Mouse (Mus musculus) forebrain, embryonic 10.5 days (tissue): ENCODE data around the gene Dhx8. TPM values are rescaled to one million over a fixed set of nuclear protein-coding genes. Genes with fewer than 3 reads are reported as not detected.
A peak's percentile ranks its signal among the peaks of the same experiment; 100 is the strongest.

Experiments
- DNase-seq: peaks from one replicate; pipeline ENCODE4 v3.0.0-alpha.2; 2017; ENCODE audit warnings: low spot score; ENCODE audit errors: extremely low spot score
- H3K27ac ChIP-seq: fragments of 300-500 bp; sonication (generic); 2 replicates; pipeline ENCODE4 v1.5.1; 2016; ENCODE audit warnings: mild to moderate bottlenecking
- H3K27me3 ChIP-seq: fragments of 300-500 bp; sonication (generic); 2 replicates; pipeline ENCODE4 v1.6.1; 2016; ENCODE audit warnings: mild to moderate bottlenecking; ENCODE audit not compliant: poor library complexity, severe bottlenecking
- H3K36me3 ChIP-seq: fragments of 300-500 bp; sonication (generic); replicated peaks from 2 replicates; pipeline ENCODE4 v1.6.1; 2016; ENCODE audit warnings: mild to moderate bottlenecking, moderate library complexity
- H3K4me1 ChIP-seq: fragments of 300-500 bp; sonication (generic); 2 replicates; pipeline ENCODE4 v1.6.1; 2016
- H3K4me3 ChIP-seq: fragments of 300-500 bp; sonication (generic); 2 replicates; pipeline ENCODE4 v1.5.1; 2016; ENCODE audit warnings: mild to moderate bottlenecking, moderate library complexity
- H3K9me3 ChIP-seq: fragments of 300-500 bp; sonication (generic); 2 replicates; pipeline ENCODE4 v1.6.1; 2016; ENCODE audit warnings: mild to moderate bottlenecking, moderate library complexity
- WGBS: fragments of 180-500 bp; shearing (Covaris S2); methylation state at CpG from one replicate; pipeline ENCODE4 v1.1.7; 2016; 5-methylcytosine and 5-hydroxymethylcytosine counted together
- polyA plus RNA-seq: library from polyadenylated mRNA; unstranded; fragments of >200 nt; fragmentation: Nextera tagmentation; extraction: Ambion mirVana; gene quantifications from 2 replicates; pipeline ENCODE4 v1.2.1, GENCODE M21; 2016

The Dhx8 gene
- 44.7 and 51.2 TPM in 2 replicates for polyA plus RNA-seq

DNA sequence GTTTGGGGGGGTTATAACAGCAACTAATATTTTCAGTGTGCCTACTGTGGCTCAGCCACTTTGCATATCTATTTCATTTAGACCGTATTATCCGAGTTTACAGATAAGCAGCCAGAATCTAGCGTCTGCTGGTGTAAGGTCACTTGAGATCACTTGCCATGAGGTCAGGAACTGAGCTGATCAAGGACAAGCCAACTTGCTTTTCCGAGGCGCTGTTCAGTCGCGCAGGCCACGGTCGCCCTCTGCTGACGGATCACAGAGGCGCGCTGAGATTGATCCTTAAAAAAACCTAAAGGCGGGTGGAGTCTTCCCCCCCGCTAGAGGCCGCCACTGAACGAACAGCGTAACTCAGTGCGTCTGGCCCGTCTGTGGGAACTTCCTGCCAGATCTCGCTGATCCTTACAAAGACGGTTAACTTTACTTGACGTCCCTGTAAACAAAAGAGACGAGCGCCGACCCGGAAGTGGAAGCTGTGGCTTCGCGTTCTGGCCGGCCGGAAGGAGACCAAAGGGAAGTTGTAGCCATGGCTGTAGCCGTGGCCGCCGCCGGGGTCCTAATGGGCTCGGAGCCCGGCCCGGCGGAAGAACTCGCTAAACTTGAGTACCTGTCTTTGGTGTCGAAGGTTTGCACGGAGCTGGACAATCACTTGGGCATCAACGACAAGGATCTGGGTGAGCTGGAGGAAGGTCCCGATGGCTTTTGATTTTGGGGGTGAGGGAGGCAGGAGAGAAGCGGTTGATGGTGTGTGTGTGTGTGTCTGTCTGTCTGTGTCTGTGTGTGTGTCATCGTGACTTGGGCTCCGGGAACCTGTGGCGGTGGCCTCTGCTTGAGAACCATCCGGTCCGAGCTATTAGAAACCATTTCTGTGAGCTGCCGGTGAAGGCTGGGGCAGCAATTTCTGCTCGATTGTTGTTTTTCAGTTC lies at the start of gene Dhx8:
TSS of gene Dhx8 (plus strand) at position 402 of the 923 bp plus-strand sequence.
- peak; percentile 99 for DNase-seq
- Histone ChIP-seq H3K4me1 (peaks cover 14% of the 10 kb centered on the region), H3K9me3 (no peaks in the 10 kb centered on the region), H3K27ac (peak within 1 kb of the TSS; percentile 84), H3K36me3 (peaks cover 33% of the 10 kb centered on the region), H3K27me3 (no peaks in the 10 kb centered on the region), H3K4me3 (peak within 1 kb of the TSS; percentile 67)
- WGBS, result under 1% methylated on average over 51 of the region's 51 CpGs

DNA sequence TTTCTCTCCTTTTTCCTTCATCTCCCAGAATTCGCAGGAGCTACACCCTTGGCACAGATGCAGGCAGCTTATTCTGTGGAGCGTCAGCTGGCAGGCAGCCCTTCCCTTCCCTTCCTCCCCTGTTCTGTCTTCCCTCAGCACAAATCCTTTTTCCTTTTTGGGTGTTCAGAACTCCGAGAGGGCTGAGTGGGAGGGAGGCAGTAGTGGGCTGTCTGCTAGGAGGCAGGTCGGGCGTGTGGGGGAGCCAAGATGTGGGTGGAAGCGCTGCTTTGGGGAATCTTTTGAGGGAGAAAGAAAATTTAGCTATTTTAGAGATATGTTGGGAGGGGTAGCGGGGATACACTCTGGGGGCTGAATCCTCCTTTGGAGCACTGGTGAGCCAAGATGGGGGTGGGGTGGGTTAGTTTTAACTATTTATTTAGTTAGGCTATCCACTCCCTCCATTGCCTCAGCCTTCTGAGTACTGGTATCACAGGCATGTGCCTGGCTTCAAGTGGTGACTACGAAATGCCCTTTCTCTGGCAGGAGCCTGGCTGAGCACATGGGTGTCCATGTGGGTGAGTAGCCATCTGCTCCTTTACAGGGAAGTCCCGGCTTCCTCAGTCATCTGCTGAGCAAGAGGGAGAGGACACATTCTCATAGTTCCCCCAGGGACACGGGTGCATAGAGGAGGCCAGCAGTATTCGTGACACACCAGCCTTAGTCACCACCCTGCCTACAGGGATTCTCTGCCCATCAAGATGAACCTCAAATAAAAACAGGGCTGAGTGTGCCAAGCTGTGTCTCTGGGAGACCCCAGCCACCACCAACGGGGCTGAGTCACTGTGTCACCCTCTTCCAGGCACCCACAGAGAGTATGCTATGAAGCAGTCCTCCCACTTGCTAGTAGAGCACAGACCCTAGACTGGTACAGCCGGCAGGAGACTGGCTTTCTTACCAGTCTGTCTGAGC lies 45.1 kb upstream of the Dhx8 start:
- H3K4me3 ChIP-seq, result no peak overlapping the region
- no peaks in the 10 kb centered on the region for H3K27me3 ChIP-seq
- 72% methylated on average over 13 of the region's 13 CpGs for whole genome bisulfite sequencing
- no peaks in the 10 kb centered on the region for H3K36me3 ChIP-seq
- no peak overlapping the region for H3K27ac ChIP-seq
- DNase-seq, result no peak
- H3K9me3 ChIP-seq, result no peaks in the 10 kb centered on the region
- peaks cover 3% of the 10 kb centered on the region; the same call in 1 of the 2 replicates for H3K4me1 ChIP-seq

GRCm38 (mm10) chr11:101689701-101690113 lies 43.0 kb upstream of the Dhx8 start:
- no peak for DNase-seq
- Histone ChIP-seq H3K4me3 (no peak overlapping the region), H3K27me3 (no peaks in the 10 kb centered on the region), H3K9me3 (no peaks in the 10 kb centered on the region), H3K4me1 (peaks cover 3% of the 10 kb centered on the region; the same call in 1 of the 2 replicates), H3K27ac (no peak overlapping the region), H3K36me3 (no peaks in the 10 kb centered on the region)
- 71% methylated on average over 10 of the region's 10 CpGs for WGBS

- peaks cover 5% of the 10 kb centered on the region for H3K4me1 ChIP-seq
- no peaks in the 10 kb centered on the region for H3K36me3 ChIP-seq
- no peaks in the 10 kb centered on the region for H3K27me3 ChIP-seq
- DNase-seq, result no peak
- 76% methylated on average over 5 of the region's 5 CpGs for WGBS
- H3K4me3 ChIP-seq, result no peak overlapping the region
- no peak overlapping the region for H3K27ac ChIP-seq
- H3K9me3 ChIP-seq, result no peaks in the 10 kb centered on the region
These were observed 42.4 kb upstream of the Dhx8 start for GRCm38 (mm10) chr11:101690326-101690725.

- 4% methylated on average over 20 of the region's 20 CpGs for WGBS
- peak; percentile 67 for DNase-seq
These were observed 36.6 kb upstream of the Dhx8 start for GRCm38 (mm10) chr11:101695906-101696661.

DNA sequence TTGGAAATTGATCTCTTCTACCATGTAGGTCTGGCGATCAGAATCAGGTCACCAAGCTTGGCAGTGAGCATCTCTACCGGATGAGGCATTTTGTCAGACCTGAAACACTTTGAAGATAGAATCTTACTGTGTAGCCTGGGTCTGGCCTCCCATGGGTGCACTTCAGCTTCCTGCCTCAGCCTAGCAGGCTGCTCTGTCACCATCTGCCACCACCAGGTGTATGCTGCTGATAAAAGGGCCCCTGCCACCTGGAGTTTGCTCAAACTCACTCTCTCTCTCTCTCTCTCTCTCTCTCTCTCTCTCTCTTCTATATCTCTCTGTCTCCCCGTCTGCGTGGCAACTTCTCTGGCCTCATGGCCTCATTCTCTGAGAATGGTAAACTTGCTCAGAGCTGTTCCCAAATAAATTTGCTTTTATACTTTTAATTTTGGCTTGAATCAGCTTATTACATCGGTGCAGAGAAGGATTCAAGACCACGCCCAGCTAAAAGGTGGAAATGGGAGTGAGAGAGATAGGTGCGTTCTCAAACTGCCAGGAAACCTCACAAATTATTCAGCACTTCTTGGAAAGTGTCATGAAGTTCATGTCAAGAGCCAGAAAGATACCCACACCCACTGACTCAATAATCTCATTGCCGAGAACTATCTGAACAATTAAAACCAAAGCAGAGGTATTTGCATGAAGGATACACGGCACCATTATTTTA lies 35.4 kb upstream of the Dhx8 start:
- H3K27me3 ChIP-seq, result no peaks in the 10 kb centered on the region
- 89% methylated on average over 9 of the region's 9 CpGs for whole genome bisulfite sequencing

More at GRCm38 (mm10) chr11:101695906-101696661, 36.6 kb upstream of the Dhx8 start:
- H3K9me3 ChIP-seq, result peaks cover 4% of the 10 kb centered on the region; the same call in 1 of the 2 replicates
- peak overlapping the region; percentile 90 for H3K27ac ChIP-seq
- H3K4me1 ChIP-seq, result peaks cover 32% of the 10 kb centered on the region
- no peaks in the 10 kb centered on the region for H3K36me3 ChIP-seq
- no peaks in the 10 kb centered on the region for H3K27me3 ChIP-seq
- peak overlapping the region; percentile 46 for H3K4me3 ChIP-seq

DNA sequence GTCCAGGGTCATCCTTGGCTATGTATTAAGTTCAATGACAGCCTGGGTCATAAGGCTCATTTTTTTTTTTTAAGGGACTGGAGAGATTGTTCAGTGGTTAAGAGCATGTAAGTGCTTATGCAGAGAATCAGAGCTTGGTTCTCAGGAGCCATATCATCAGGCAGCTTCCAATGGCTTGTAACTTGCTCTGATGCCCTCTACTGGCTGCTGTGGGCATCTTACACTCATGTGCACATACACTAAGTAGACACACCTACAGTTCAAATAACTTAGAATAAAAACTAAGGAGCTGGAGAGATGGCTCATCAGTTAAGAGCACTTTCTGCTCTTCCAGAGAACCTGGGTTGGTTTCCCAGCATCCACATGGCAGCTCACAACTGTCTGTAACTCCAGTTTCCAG lies 34.6 kb upstream of the Dhx8 start:
- peaks cover 4% of the 10 kb centered on the region; the same call in 1 of the 2 replicates for H3K9me3 ChIP-seq
- H3K27ac ChIP-seq, result no peak overlapping the region
- no peak overlapping the region for H3K4me3 ChIP-seq
- no peak for DNase-seq
- H3K36me3 ChIP-seq, result no peaks in the 10 kb centered on the region
- no peaks in the 10 kb centered on the region for H3K27me3 ChIP-seq
- peaks cover 32% of the 10 kb centered on the region for H3K4me1 ChIP-seq

More for the DNA sequence above, 35.4 kb upstream of the Dhx8 start:
- DNase-seq, result no peak
- Histone ChIP-seq H3K4me3 (peak overlapping the region; percentile 46; the same call in 1 of the 2 replicates), H3K36me3 (no peaks in the 10 kb centered on the region), H3K9me3 (peaks cover 4% of the 10 kb centered on the region; the same call in 1 of the 2 replicates), H3K4me1 (peaks cover 32% of the 10 kb centered on the region), H3K27ac (peak overlapping the region; percentile 90)

DNA sequence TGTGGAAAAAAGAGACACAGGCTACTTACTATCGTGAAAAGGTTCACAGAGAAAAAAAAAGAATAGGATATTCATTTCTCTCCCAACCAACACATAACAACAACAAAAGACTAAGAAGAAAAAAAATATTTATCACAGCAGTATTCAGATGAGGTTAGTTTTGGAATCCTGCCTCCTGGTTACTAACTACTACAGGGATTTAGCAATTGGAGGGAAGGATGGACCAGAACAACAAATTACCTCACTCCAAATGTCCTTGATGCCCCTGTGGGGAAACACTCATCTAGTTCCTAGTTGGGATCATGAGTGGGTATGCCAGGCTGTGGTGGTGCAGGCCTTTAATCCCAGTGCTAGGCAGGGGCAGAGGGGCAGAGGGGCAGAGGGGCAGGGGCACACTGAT lies 33.2 kb upstream of the Dhx8 start:
- Histone ChIP-seq H3K36me3 (no peaks in the 10 kb centered on the region), H3K27ac (no peak overlapping the region), H3K4me1 (peaks cover 35% of the 10 kb centered on the region), H3K9me3 (peaks cover 4% of the 10 kb centered on the region; the same call in 1 of the 2 replicates), H3K4me3 (no peak overlapping the region), H3K27me3 (no peaks in the 10 kb centered on the region)
- WGBS, result 86% methylated on average over 1 of the region's 1 CpGs
- no peak for DNase-seq

- peaks cover 4% of the 10 kb centered on the region; the same call in 1 of the 2 replicates for H3K9me3 ChIP-seq
- no peaks in the 10 kb centered on the region for H3K27me3 ChIP-seq
- no peaks in the 10 kb centered on the region for H3K36me3 ChIP-seq
- 69% methylated on average over 7 of the region's 7 CpGs for WGBS
- DNase-seq, result no peak
- H3K4me3 ChIP-seq, result no peak overlapping the region
- peaks cover 35% of the 10 kb centered on the region for H3K4me1 ChIP-seq
- peak overlapping the region; percentile 8; the same call in 1 of the 2 replicates for H3K27ac ChIP-seq
These were observed 32.7 kb upstream of the Dhx8 start for GRCm38 (mm10) chr11:101699991-101700390.

DNA sequence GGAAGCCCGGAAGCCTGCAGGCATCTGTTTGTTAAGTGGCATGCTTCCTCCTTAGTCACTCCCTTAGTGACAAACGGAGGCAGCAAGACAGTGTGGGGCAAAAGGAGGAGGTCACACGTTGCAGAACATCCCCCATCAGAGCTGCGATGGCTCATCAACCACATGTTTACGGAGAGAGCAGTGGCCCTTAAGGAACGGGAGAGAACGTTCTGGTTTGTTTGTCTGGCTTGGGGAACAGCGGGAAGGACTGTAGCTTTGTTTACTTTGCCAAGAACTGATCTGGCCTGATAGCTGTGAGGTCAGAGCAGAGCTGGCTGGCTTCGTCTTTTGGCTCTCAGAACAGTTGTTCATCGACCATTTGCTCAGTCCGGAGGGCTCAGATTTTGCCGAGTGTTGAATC lies 32.3 kb upstream of the Dhx8 start:
- no peak for DNase-seq
- H3K4me3 ChIP-seq, result no peak overlapping the region
- H3K27me3 ChIP-seq, result no peaks in the 10 kb centered on the region
- H3K36me3 ChIP-seq, result no peaks in the 10 kb centered on the region
- peak overlapping the region; percentile 8; the same call in 1 of the 2 replicates for H3K27ac ChIP-seq
- H3K9me3 ChIP-seq, result peaks cover 4% of the 10 kb centered on the region; the same call in 1 of the 2 replicates
- peaks cover 32% of the 10 kb centered on the region for H3K4me1 ChIP-seq
- WGBS, result 63% methylated on average over 12 of the region's 12 CpGs

DNA sequence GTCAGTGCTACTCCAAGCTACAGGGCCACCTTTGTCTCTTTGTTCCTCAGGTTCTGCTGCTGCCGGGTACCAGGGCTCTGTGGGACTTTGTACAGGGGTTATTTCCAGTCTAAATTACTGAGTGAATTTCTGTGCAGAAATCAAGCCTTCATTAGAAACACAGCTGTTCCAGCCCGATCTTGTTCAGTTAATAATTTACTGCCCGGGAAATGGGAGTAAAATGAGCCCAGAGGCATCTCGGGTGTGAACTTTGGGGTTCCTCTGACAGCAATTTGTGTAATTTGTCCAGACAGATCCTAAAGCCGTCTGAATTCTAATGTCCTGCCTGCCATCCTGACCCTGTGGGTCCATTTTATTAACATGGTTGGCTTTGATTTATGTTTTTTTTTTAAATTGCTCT lies 28.6 kb upstream of the Dhx8 start:
- H3K9me3 ChIP-seq, result no peaks in the 10 kb centered on the region
- WGBS, result 74% methylated on average over 5 of the region's 5 CpGs
- H3K36me3 ChIP-seq, result no peaks in the 10 kb centered on the region

More for the DNA sequence above, 28.6 kb upstream of the Dhx8 start:
- Histone ChIP-seq H3K4me3 (no peak overlapping the region), H3K27ac (no peak overlapping the region), H3K4me1 (peaks cover 13% of the 10 kb centered on the region), H3K27me3 (no peaks in the 10 kb centered on the region)
- no peak for DNase-seq
